Mouse (Mus musculus): ENCODE measurements at regions not wholly inside any gene's neighbourhood (a gene's known extent, or its start where the extent isn't known, plus 50 kb on each side); places are given as distances from the start of the nearest gene placed in this dataset.

DNA sequence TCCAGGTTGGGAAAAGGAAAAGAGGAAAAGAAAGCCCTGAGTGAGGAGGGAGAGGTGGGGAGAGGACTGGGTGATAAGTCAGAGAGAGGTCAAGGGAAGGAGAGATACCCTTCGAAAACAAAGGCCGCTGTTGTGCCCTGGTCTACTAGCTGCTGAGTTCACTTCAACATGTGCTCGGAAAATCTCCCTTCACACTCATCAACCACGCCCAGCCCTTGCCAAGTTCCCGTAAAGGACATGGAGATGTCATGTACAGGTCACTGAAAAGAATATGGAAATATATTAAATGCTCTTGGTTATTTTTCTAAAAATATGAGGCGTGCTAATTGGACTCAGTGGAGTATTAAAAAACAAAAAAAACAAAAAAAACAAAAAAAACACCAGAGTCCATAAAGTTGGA is 359.5 kb upstream of the Actbl2 start:
- ATAC-seq (ENCODE audit: low TSS enrichment): no peak

DNA sequence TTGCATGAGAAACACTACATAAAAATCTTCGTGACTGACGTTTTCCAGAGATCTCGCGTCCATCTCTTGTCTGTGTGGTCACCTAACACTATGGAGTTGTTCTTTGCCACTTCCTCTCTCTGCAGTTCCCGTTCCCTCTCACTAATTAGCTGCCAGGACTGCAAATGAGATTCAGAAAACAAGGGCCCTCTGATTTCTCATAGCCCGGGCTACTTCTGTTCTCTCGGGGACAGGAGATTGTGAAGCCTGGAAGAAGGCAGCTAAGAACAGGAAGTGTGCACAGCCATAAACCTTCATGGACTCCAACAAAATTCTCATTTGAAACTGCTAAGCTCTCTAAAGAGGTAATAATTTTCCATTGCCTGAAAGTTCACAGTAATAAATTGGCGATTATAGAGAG is 358.9 kb upstream of the Actbl2 start:
- ATAC-seq (ENCODE audit: low TSS enrichment): no peak

DNA sequence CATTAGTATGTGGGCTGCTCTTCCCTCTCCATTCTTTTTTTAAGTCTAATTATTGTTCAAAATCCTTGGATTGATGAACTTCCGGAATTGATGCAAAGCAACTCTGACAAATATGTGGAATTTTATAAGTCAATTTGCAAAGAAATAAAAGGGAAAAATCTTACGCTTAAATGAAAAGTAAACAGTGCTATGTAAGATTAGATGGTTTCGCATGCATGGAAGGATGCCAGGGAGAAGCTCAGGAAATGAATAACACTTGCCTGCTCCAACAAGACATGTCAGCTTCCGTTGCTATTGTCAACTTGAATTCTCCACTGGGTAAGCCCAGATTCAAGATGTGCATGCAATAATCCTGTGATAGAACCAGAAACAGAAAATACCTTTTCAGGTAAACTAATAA is 357.2 kb upstream of the Actbl2 start:
- ATAC-seq (ENCODE audit: low TSS enrichment): no peak

DNA sequence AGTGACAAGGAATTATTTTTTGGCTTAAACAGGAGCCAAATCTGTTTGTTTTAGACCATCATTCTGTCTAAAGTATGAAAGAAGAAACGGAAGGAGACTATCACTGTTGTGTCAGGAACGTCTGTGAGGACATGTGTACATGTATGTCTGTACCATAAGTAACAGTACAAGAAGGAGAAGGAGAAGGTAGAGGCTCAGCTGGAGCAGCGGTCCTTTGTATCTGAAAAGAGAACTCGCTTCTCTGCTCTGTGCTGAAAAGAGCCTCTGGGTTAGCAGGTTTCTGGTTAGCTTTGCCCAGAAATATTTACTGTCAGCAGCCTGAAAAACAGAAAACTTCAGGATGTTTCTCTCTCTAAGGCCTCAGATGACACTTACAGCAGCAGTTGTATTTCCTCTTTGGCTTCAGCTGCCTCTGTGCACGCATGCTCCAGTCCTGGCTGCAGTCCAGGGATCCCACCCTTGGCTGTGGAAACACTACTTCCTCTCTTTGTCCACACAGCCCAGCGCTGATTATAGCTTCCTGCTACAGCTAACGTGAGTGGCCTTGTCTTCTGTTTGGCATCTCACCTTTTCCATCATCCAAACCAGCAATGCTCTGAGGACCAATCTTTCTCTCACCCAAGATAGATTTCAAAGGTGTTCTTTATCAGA is 351.7 kb upstream of the Actbl2 start:
- no peak for ATAC-seq (ENCODE audit: low TSS enrichment)

DNA sequence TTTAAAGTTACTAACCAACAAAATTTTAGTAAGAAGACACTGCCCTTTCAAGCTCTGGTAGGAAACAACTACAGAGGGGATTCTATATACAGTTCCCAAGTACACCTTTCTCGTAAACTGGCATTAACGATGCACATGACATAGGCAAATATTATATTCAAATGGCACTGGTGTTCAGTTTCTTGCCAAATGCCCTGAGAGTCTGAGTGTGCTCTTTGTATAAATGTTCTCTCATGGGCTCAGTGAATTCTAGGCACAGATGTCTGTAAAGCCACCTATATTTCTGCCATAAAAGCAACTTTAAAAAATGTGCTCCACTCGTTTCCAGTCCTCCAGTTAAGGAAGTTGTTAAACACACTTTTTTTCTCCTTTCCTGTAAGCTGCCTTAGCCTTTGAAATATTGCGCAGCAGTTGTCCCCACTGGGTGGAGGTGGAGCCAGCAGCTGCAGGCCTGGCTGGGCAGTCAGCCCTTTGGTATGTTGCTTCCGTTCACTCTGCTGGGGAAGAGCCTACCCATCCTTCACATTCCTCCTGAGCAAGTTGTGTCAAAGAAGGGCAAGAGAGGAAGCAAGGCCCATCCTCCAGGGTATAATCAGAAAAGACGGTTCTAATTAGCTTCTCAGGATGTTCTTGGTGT is 347.4 kb upstream of the Actbl2 start:
- peak; percentile 75 for ATAC-seq (ENCODE audit: low TSS enrichment)

DNA sequence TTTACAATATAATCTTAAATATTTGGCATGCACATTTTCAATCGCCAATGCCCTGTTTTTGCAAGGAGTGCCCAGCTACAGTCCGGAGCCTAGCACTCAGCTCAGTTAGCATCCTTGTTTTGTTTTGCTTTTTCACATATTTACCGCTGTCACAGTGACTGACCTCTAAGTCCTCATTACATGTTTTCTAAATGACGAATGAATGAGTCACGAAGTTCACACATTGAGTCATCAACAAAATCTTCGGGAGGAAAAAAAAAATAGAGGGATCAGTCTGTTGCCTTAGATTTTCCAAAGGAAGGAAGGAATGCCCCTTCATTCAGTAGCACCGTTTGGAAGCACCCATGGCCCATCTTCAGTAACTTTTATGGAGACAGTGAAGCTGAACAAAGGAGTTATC is 342.9 kb upstream of the Actbl2 start:
- no peak for ATAC-seq (ENCODE audit: low TSS enrichment)

DNA sequence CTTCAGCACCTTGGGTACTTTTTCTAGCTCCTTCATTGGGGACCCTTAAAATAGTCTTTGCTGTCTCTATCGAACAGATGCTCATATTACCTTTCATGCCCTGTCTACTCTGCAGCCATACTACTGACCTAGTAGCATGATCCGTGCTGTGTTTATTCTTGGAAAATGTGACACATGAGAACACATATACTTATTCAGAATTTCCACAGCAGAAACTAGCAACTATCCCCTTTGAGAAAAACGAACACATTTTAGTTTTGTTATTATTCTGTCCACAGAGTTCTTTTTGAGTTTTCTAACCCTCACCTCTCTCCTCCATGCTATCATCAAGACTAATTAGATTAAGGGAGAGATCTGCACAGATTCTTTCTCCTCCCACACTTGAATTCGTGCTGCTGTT is 341.6 kb upstream of the Actbl2 start:
- no peak; the same call in 1 of the 2 replicates for ATAC-seq (ENCODE audit: low TSS enrichment)

DNA sequence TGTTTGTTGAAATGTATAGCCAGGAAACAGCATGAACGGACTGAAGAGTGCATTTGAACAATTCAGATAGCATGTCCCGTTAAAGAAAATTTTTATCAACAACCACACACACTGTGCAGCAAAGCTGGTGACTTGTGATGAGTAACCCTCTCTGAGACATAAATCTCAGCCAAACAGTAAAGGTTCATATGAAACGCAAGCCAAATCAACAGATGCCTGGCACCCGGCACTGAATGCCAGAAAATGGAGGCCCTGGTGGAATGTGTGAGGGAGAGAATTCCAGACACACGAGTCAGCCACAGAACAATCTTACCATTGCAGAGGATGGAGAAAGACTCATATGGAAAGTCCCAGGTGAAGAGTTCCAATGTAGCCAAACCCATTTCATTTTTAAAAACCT is 341.1 kb upstream of the Actbl2 start:
- peak; percentile 52 for ATAC-seq (ENCODE audit: low TSS enrichment)

DNA sequence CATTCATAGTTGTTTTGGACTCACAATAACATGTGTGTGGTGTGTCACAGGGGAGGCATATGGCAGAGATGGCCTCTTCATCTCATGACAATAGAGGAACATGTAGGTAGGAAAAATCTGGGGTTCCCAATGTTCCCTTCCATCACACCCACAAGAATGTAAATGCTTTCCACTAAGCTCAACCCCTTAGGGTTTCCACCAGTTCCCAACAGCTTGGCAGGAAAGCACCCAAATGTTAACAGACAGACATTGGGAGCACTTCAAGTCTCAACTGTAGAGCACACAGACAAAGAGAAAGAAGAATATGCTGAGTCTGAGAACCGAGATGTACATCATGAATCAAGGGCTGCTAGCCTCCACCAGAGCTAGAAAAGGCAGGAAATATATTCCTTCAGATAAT is 339.7 kb upstream of the Actbl2 start:
- no peak for ATAC-seq (ENCODE audit: low TSS enrichment)

DNA sequence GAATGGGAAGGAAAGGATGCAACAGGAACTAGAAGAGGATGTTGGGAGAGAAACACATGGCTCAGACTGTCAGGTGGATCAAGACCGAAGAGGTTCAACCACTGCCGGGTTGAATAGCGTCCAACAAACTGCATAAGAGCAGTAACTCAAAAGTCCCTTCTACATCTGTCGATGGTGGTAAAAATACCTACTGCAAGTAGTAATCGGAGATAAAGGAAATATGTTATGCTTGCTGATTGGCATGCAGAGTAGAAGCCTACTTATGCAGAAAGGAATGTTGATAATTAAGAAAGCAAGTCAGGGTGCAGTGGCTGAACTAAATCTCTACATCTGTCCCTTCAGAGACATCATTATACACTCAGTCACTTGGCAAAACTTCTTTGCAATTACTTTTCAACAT is 330.9 kb upstream of the Actbl2 start:
- ATAC-seq (ENCODE audit: low TSS enrichment): no peak

DNA sequence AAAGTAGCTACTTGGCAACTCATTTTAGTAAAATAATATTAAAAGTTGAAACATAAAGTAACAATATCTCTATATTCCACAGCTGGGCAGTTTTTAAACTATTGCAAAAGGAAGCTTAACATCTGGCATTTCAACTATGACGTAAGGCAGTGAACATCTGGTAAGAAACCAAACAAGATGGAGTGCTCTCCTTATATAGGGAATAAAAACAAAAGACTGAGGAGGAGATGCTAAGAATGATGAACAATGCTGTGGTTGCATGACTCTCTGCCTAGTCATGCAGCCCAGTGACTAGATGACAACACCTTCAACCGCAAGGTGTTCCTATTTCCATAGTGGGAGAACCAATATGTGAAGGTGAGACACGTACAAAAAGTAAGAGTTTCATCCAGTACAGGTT is 329.9 kb upstream of the Actbl2 start:
- no peak for ATAC-seq (ENCODE audit: low TSS enrichment)

DNA sequence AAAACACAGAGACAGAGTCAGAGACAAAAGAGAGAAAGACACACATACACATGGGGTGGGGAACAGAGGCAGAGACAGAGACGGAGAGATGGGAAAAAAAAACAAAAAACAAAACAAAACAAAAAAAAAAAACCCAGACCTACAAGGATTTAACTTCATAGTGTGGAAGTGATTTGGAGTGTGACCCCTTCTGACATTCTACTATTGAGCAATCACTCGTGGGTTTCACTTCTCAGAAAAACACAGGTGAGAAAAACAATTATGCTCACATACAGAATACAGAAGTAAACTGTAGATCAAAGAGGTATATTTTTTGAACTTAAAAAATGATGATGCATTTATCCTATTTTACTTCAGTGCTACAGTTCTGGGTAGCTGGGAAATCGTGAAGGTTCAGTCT is 326.7 kb upstream of the Actbl2 start:
- ATAC-seq (ENCODE audit: low TSS enrichment): no peak

DNA sequence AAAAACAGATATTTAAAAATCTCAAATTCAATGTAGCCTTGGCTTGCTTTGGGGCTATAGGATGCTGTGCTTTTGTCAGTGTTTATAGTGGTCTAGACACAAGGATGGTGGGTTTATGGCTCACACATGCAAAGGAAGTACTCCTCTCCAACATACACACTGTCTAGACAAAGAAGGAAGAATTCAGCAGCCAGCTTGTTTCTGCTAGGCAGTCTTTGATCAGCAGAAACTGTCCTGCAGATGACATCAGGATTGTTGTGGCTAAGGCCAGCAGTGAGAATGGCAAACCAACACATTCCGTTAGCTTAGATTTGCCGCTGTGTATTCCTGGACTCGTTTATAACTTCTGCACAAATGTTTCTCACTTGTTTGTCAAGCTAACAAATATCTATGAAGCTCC is 325.9 kb upstream of the Actbl2 start:
- no peak for ATAC-seq (ENCODE audit: low TSS enrichment)

DNA sequence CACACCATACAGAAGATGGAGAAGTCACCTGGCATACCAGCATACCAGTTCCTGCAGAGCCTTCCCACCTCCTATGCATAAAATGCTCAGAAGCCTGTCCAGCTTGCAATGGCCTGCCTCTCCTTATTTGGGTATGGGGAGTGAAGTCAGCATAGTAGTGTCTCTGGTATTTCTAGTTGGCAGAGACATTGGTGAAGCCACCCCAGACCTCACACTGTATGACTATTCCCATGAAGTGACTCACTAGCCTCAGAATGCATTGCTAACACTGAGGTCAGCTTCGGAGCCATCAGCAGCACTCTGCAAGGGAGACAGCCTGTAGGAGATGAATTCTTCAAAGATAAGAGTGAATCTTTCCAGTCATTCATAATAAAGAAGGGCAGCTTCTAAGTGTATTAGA is 325.2 kb upstream of the Actbl2 start:
- ATAC-seq (ENCODE audit: low TSS enrichment): no peak

DNA sequence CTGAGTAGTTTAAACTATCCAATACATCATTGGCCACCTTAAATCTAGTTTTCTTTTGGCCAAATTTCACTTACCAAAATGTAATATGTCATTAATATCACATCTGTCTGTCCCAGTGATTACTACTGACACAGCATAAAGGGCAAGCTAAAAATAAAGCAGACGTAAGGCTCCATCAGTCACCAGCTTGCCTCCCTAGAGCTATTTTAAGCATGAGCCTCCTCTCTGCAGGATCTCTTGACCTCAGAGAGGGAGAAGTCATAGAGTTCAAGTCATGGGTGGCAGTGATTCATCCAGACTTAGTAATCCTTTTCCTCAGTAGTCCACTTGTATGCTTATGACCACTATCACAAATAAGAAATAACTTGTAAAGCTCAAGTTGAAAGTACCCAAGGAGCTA is 313.2 kb upstream of the Actbl2 start:
- no peak for ATAC-seq (ENCODE audit: low TSS enrichment)

DNA sequence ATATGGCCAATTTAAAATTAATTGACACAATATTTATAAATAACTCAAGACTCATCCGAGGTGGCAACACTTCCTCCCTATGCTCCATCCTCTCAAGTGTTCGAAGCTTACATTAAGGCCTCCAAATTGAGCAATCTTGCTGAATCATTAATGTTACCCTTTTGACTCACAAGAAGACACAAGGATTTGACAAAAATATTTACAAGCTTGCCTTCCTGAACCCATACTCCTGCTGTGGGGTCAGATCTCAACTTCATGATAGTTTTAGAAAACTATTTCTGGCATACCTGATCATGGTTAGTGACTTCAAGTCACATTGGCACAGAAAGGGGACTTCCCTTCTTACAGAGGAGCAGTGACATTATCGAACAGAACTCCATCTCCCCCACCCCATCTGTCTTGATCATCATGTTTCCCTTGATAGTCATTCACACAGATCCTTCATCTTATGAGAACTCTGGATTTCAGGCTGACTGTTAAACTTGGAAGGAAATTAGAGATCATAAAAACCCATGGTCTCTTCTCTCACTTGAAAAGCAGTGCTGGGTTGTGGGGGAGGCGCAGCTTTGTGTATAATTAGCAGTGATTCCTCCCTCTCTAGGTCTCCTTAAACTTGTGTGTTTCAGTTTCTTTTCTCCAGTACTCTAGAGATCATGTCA is 311.7 kb upstream of the Actbl2 start:
- ATAC-seq (ENCODE audit: low TSS enrichment): no peak

DNA sequence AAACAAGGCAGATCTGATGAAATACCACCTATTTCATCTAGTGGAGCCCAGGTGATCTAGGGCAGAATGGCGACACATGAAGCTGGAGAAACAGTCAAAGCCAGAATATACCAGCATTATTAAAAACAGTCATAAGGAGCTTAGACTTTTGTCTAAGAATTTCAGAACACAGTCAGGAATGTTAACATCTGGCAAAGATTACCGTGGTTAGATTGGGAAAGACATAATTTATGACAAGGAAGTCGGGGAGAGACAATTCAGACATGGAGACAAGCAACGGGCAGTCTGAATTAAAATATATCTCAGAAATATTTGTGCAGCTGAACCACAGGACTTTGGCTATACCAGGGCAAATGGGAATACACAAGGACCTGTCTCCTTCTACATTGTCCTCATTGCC is 310.8 kb upstream of the Actbl2 start:
- no peak for ATAC-seq (ENCODE audit: low TSS enrichment)

DNA sequence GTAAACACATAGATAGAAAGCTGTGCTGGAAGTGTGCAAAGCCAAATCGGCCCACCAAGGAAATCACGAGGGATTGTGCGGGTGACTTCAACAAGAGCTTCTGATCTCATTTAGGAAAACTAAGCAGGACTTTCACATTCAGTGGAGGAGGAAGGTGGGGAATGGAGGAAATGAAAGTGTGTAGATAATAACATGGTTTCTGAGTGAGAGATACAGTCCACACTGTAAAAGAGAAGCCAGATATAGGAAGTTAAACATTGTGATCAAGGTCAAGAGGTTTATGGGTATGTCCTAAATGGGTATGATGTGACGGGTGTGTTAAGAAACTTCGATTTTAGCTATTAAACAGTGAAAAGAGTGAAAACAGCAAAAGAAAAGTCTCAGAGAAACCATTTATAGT is 310.1 kb upstream of the Actbl2 start:
- ATAC-seq (ENCODE audit: low TSS enrichment): no peak

DNA sequence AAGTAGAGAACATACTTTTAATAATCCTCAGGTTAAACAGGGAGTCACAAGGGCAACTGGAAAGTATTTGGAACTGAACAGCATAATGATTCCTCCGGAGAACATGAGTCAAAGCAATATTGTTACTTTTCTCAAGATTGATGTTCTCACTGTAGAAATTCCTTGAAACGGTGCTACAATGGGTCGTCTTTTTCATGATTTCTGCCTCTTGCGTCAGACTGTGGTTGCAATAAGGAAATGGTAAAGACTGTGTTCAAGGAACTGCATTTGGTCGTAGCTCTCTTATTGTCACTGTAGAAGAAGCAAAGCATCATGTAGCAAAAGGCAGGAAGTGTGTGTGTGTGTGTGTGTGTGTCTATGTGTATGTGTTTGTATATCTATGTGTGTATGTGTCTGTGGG is 294.6 kb upstream of the Actbl2 start:
- no peak for ATAC-seq (ENCODE audit: low TSS enrichment)

DNA sequence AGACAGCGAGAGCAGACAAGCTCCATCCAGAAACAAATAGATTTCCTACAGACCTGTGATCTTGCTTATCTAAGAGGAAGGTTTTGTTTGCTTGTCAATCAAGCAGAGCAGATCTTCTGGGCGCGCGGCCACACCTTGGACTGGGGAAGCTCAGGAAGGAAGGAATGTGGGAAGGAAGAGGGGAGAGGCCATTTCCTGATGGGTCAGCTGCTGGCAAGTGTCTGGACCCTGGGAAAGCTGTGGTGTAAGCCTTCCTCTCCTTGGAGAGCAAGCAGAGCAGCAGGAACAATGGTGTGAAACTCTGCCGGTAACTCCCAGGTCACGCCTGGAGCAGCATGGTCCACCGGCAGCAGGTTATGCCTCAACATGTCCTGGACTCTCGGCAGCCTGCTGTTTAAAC is 287.7 kb upstream of the Actbl2 start:
- no peak for ATAC-seq (ENCODE audit: low TSS enrichment)

DNA sequence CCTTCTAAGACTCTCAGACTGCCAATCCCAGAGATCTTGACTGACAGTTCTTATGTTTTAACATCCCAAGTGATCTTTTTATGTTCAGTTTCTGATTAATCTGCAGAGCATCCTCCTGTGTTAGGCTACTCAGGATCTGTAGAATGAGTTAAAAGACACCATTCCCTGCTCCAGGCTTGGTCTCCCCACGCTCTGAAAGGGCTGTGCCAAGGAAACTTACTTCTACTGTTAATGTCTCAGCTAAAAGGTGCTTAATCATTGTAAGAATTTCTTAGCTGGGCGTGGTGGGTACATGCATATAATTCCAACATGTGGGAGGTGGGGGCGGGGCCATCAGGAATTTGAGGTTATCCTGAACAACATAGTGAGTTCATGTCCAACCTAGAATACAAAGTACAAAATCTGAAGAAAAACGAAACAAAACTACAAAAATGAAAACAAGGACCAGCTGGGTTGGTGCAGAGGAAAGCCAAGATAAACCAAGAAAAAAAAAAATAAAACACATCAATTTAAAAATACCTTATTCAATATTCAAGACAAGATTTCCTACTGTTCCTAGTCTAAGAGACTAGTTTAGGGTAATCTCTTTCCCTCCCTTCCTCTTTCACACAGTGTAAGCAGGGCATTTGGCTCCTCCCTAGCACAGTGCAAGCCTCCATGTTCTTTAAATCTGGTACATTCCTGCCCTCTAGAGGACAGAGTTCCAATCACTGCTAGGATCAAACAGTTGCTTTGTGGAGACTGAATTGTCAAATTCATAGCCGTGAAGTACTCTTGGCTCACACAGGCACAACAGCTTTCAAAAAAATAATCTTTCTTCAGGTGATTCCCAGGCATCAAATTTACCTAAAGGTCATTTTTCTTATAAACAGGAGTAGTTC is 286.9 kb upstream of the Actbl2 start:
- ATAC-seq (ENCODE audit: low TSS enrichment): peak; percentile 93

DNA sequence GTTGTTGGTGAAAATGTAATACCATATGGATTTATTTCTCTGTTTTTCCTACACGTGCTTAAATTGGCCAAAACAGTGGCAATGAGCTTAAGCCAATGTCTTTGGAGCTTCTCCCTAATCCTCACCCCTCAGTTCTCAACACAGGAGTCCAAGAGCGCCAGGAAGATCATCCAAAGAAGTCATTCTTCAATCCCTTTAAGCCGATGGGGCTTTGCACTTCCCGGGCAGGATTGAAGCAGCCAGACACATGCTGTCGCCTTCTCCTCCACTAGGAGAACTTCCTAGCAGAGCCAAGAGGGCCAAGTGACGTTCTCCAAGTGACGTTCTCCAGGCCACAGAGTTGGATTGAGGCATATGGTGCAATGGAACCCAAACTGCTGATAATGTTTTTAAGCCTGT is 286.3 kb upstream of the Actbl2 start:
- ATAC-seq (ENCODE audit: low TSS enrichment): peak; percentile 77

DNA sequence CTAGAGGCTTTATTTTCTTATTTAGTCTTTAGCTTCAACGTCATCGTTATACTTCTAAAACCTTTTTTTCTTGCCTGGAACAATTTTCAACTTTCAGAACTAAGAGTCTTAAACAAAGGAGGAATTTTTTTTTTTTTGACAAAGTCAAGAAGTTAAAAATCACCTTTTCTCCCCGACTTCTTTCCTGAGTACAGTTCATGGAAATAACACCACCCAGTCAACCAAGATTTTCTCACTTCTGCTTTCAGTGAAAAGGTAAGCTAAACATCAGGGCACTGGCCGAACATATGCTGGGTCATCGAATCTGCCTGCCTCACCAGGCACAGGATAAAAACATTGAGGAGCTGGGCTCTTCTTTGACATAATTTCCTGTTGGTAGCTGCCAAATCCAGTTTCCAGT is 277.4 kb upstream of the Actbl2 start:
- ATAC-seq (ENCODE audit: low TSS enrichment): no peak
